Mouse (Mus musculus) liver, embryonic 16.5 days (tissue): ENCODE results near the gene Pmis2. TPM values are rescaled to one million over a fixed set of nuclear protein-coding genes. Genes with fewer than 3 reads are reported as not detected.

Experiments
- polyA plus RNA-seq: library from polyadenylated mRNA; unstranded; fragments of >200 nt; fragmentation: Nextera tagmentation; extraction: Ambion mirVana; gene quantifications from 2 replicates; pipeline ENCODE4 v1.2.1, GENCODE M21; 2015

The Pmis2 gene
- polyA plus RNA-seq, 1 experiment from 2014 or later: not detected

Other genes starting within 250 kb of the Pmis2 start
- 1.4 and 1.7 TPM in 2 replicates for gene Nfkbid, start 249.9 kb downstream of the Pmis2 start, polyA plus RNA-seq
- 4.2 and 4.4 TPM in 2 replicates for gene Aplp1, start 226.1 kb downstream of the Pmis2 start, polyA plus RNA-seq
- gene Kirrel2, start 213.9 kb downstream of the Pmis2 start, polyA plus RNA-seq: 0.12 and 0.23 TPM in 2 replicates
- gene Nphs1, start 213.3 kb downstream of the Pmis2 start, polyA plus RNA-seq: 0.09 and 0.19 TPM in 2 replicates
- gene Prodh2, start 178.0 kb downstream of the Pmis2 start, polyA plus RNA-seq: 79.3 and 85.2 TPM in 2 replicates
- gene Arhgap33, start 136.5 kb downstream of the Pmis2 start, polyA plus RNA-seq: 1.8 and 2.6 TPM in 2 replicates
- 5.3 and 6.9 TPM in 2 replicates for gene Hspb6, start 119.4 kb downstream of the Pmis2 start, polyA plus RNA-seq
- 2.7 and 3.0 TPM in 2 replicates for gene Proser3, start 119.3 kb downstream of the Pmis2 start, polyA plus RNA-seq
- 22.7 and 23.7 TPM in 2 replicates for gene Lin37, start 111.8 kb downstream of the Pmis2 start, polyA plus RNA-seq
- 31.5 and 32.6 TPM in 2 replicates for gene U2af1l4, start 108.3 kb downstream of the Pmis2 start, polyA plus RNA-seq
- gene Gm49396, start 108.3 kb downstream of the Pmis2 start, polyA plus RNA-seq: 3.8 and 4.1 TPM in 2 replicates
- 65.0 and 70.1 TPM in 2 replicates for gene Psenen, start 108.0 kb downstream of the Pmis2 start, polyA plus RNA-seq
- 2.1 and 2.2 TPM in 2 replicates for gene Igflr1, start 106.2 kb downstream of the Pmis2 start, polyA plus RNA-seq
- gene Kmt2b, start 82.9 kb downstream of the Pmis2 start, polyA plus RNA-seq: 2.7 and 3.5 TPM in 2 replicates
- gene Zbtb32, start 72.7 kb downstream of the Pmis2 start, polyA plus RNA-seq: 0.21 and 0.34 TPM in 2 replicates
- gene Upk1a, start 58.8 kb downstream of the Pmis2 start, polyA plus RNA-seq: 0.08 and 0.09 TPM in 2 replicates
- 566 and 597 TPM in 2 replicates for gene Cox6b1, start 45.5 kb downstream of the Pmis2 start, polyA plus RNA-seq
- gene Etv2, start 35.8 kb downstream of the Pmis2 start, polyA plus RNA-seq: not detected in 2 replicates
- gene Rbm42, start 21.3 kb downstream of the Pmis2 start, polyA plus RNA-seq: 41.9 and 43.4 TPM in 2 replicates
- gene Haus5, start 6.6 kb downstream of the Pmis2 start, polyA plus RNA-seq: 28.5 and 31.8 TPM in 2 replicates
- 0.57 and 0.90 TPM in 2 replicates for gene 2200002J24Rik, start 27.3 kb upstream of the Pmis2 start, polyA plus RNA-seq
- gene Atp4a, start 40.6 kb upstream of the Pmis2 start, polyA plus RNA-seq: 4.1 and 4.4 TPM in 2 replicates
- gene Tmem147, start 57.9 kb upstream of the Pmis2 start, polyA plus RNA-seq: 94.1 and 96.0 TPM in 2 replicates
- 0.14 TPM in 1 of 2 replicates, not detected in the other for gene Gapdhs, start 72.1 kb upstream of the Pmis2 start, polyA plus RNA-seq
- gene Sbsn, start 79.9 kb upstream of the Pmis2 start, polyA plus RNA-seq: 0.05 and 0.20 TPM in 2 replicates
- gene Dmkn, start 92.2 kb upstream of the Pmis2 start, polyA plus RNA-seq: 0.36 and 0.40 TPM in 2 replicates
- gene Krtdap, start 116.3 kb upstream of the Pmis2 start, polyA plus RNA-seq: 0.22 TPM in 1 of 2 replicates, not detected in the other
- gene Ffar2, start 152.2 kb upstream of the Pmis2 start, polyA plus RNA-seq: 0.90 and 1.1 TPM in 2 replicates
- not detected in 2 replicates for gene Ffar3, start 184.6 kb upstream of the Pmis2 start, polyA plus RNA-seq
- gene Ffar1, start 190.0 kb upstream of the Pmis2 start, polyA plus RNA-seq: not detected in 2 replicates
- 0.74 and 1.4 TPM in 2 replicates for gene Cd22, start 208.7 kb upstream of the Pmis2 start, polyA plus RNA-seq
- 0.16 and 0.27 TPM in 2 replicates for gene Mag, start 243.3 kb upstream of the Pmis2 start, polyA plus RNA-seq